Mouse (Mus musculus): ENCODE data around the gene Wdr86. TPM values are rescaled to one million over a fixed set of nuclear protein-coding genes. Genes with fewer than 3 reads are reported as not detected.
"Not testable (repeated sequence)": the region's sequence is repeated elsewhere in the genome, so short reads cannot be mapped to it uniquely, and the experiment has no call there.

Wdr86 gene
- polyA plus RNA-seq, 1 experiment from 2014 or later = 58.6 TPM

DNA sequence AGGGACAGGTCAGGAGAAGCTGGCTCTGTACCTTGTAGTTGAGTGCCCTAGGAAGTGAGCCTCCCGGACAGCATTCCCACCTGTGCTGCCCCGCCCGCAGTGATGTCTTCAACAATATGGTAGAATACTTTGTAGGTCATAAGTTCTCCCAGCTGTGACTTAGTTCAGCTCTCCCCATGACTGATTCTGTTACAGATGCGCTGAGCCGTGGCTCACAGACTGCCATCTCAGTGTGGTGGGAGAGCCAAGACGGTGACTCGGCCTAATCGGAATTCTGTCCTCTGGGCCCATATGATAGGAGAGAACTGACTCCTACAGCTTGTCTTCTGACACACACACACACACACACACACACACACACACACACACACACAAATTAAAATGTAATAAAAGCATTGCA, 25.9 kb downstream of the Wdr86 start:
- Histone ChIP-seq H3K27ac (replicated peaks) (no peak overlapping the region), H3K27me3 (replicated peaks; ENCODE audit: low read depth, poor library complexity, severe bottlenecking) (no peaks in the 10 kb centered on the region), H3K4me3 (no peak overlapping the region), H3K4me1 (no peaks in the 10 kb centered on the region), H3K36me3 (replicated peaks) (peaks cover 98% of the 10 kb centered on the region), H3K9me3 (no peaks in the 10 kb centered on the region)
- WGBS = 94% methylated on average over 8 of the region's 8 CpGs
- no peak for DNase-seq (ENCODE audit: low spot score)

GRCm38 (mm10) chr5:24701271-24701670, 29.3 kb downstream of the Wdr86 start:
- WGBS = 90% methylated on average over 3 of the region's 3 CpGs
- DNase-seq (ENCODE audit: low spot score) = no peak
- Histone ChIP-seq H3K27me3 (replicated peaks; ENCODE audit: low read depth, poor library complexity, severe bottlenecking) (no peaks in the 10 kb centered on the region), H3K36me3 (replicated peaks) (peaks cover 98% of the 10 kb centered on the region), H3K4me1 (no peaks in the 10 kb centered on the region), H3K4me3 (no peak overlapping the region), H3K9me3 (no peaks in the 10 kb centered on the region), H3K27ac (replicated peaks) (no peak overlapping the region)

DNA sequence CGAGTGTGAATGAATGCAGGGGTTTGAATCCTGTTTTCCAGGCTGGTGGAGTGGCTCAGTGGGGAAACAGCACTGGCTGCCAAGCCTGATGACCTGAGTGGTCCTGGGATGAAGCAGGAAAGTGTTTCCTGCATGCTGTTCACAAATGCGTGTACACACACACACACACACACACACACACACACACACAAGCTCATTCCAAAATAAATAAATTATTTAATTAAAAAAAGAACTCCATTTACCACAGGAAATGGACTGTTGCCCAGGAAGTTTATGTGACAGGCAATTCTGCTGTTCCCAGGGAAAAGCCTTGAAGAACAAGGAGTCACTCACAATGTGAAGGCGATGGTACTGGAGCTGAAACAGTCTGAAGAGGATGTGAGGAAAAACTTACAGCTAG, 33.8 kb downstream of the Wdr86 start:
- no peaks in the 10 kb centered on the region for H3K27me3 ChIP-seq (replicated peaks; ENCODE audit: low read depth, poor library complexity, severe bottlenecking)
- 82% methylated on average over 3 of the region's 3 CpGs for WGBS
- no peak for DNase-seq (ENCODE audit: low spot score)
- H3K27ac ChIP-seq (replicated peaks) = no peak overlapping the region
- H3K4me1 ChIP-seq = no peaks in the 10 kb centered on the region
- H3K4me3 ChIP-seq = no peak overlapping the region
- peaks cover 98% of the 10 kb centered on the region for H3K36me3 ChIP-seq (replicated peaks)
- H3K9me3 ChIP-seq = no peaks in the 10 kb centered on the region

GRCm38 (mm10) chr5:24687696-24688095, 42.8 kb downstream of the Wdr86 start:
- no peaks in the 10 kb centered on the region for H3K27me3 ChIP-seq (replicated peaks; ENCODE audit: low read depth, poor library complexity, severe bottlenecking)
- no peak overlapping the region for H3K4me3 ChIP-seq
- peaks cover 16% of the 10 kb centered on the region for H3K4me1 ChIP-seq
- H3K9me3 ChIP-seq = no peaks in the 10 kb centered on the region
- WGBS = 88% methylated on average over 1 of the region's 1 CpGs
- peaks cover 35% of the 10 kb centered on the region for H3K36me3 ChIP-seq (replicated peaks)
- no peak overlapping the region for H3K27ac ChIP-seq (replicated peaks)
- no peak for DNase-seq (ENCODE audit: low spot score)

- not testable (repeated sequence) for H3K27me3 ChIP-seq (replicated peaks; ENCODE audit: low read depth, poor library complexity, severe bottlenecking); H3K9me3 ChIP-seq; DNase-seq (ENCODE audit: low spot score); H3K27ac ChIP-seq (replicated peaks)
- peak overlapping the region; percentile 95 for H3K4me3 ChIP-seq
- 80% methylated on average over 16 of the region's 16 CpGs for WGBS
- H3K36me3 ChIP-seq (replicated peaks) = peaks cover 26% of the 10 kb centered on the region
- peaks cover 16% of the 10 kb centered on the region for H3K4me1 ChIP-seq
Observed at GRCm38 (mm10) chr5:24686671-24687420, 43.7 kb downstream of the Wdr86 start.

- 1% methylated on average over 15 of the region's 15 CpGs for WGBS
- Histone ChIP-seq H3K9me3 (no peaks in the 10 kb centered on the region), H3K4me3 (peak overlapping the region; percentile 95), H3K27ac (replicated peaks) (peak overlapping the region; percentile 93), H3K4me1 (peaks cover 16% of the 10 kb centered on the region), H3K27me3 (replicated peaks; ENCODE audit: low read depth, poor library complexity, severe bottlenecking) (no peaks in the 10 kb centered on the region), H3K36me3 (replicated peaks) (peaks cover 20% of the 10 kb centered on the region)
- no peak for DNase-seq (ENCODE audit: low spot score)
Observed at GRCm38 (mm10) chr5:24686176-24686575, 44.4 kb downstream of the Wdr86 start.

DNA sequence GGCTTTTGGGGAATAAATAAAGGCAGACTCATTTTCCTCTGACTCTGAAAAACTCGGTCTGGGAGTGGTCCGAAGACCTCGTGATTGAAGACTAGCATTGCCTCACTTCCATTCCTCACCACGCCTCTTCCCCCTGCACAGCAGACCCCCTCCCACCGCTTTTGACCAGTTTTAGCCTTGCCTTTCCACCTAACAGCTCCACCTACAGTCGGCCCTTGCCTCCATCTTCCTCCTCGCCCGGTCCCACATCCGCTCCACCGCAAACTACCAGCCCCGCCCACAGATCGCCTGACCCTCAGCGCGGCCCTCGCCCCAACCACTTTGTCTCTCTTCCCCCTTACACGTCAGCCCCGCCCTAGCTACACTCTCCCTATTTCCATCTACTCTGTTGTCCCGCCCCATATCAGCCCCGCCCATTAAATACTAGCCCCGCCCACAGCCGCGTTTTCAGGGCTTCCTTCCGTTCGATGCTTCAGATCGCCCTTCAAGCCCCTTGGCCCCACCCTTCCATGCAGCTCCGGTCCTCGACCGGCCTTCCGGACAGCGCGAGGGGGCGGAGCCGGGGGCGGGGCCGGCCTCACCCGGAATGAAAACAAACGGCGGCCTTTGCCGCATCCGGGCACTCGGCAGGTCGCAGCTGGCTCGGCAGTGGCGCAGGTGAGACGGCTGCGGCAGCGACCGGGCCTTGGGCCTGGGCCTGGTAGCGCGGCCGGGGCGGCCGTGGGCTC, 45.0 kb downstream of the Wdr86 start, which contains the start of gene Nub1:
Gene Nub1, plus strand, starts transcription at position 167 of the 728 bp plus-strand sequence.
- Histone ChIP-seq H3K4me1 (peaks cover 16% of the 10 kb centered on the region), H3K9me3 (no peaks in the 10 kb centered on the region), H3K36me3 (replicated peaks) (peaks cover 13% of the 10 kb centered on the region), H3K4me3 (peak within 1 kb of the TSS; percentile 95), H3K27me3 (replicated peaks; ENCODE audit: low read depth, poor library complexity, severe bottlenecking) (no peaks in the 10 kb centered on the region), H3K27ac (replicated peaks) (peak within 1 kb of the TSS; percentile 93)
- WGBS = under 1% methylated on average over 53 of the region's 53 CpGs
- DNase-seq (ENCODE audit: low spot score) = peak; percentile 100

GRCm38 (mm10) chr5:24684578-24685365, 45.8 kb downstream of the Wdr86 start:
- peak; percentile 48 for DNase-seq (ENCODE audit: low spot score)
- H3K36me3 ChIP-seq (replicated peaks) = peaks cover 6% of the 10 kb centered on the region
- peaks cover 16% of the 10 kb centered on the region for H3K4me1 ChIP-seq
- peak overlapping the region; percentile 93 for H3K27ac ChIP-seq (replicated peaks)
- WGBS = 29% methylated on average over 16 of the region's 16 CpGs
- peak overlapping the region; percentile 95 for H3K4me3 ChIP-seq
- H3K27me3 ChIP-seq (replicated peaks; ENCODE audit: low read depth, poor library complexity, severe bottlenecking) = no peaks in the 10 kb centered on the region
- H3K9me3 ChIP-seq = no peaks in the 10 kb centered on the region

DNA sequence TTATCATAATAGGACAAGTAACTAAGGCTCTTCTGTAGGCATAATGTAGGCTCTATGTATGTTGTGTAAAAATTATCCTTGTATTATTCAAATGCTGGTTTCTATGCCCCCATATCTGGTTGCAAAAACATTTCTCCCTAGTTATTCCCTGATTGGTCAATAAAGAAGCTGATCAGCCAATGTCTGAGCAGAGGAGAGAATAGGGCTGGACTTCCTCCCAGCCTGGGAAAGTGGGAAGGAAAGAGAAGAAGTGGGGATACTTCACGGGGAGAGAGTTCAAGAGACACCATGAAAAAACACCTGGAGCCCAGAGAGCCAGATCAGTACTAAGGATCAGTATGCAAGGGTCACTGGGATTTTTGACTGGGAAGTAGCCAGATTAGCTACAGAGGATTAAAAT, 49.1 kb downstream of the Wdr86 start:
- no peak overlapping the region for H3K4me3 ChIP-seq
- WGBS = 69% methylated on average over 1 of the region's 1 CpGs
- H3K36me3 ChIP-seq (replicated peaks) = no peaks in the 10 kb centered on the region
- H3K27ac ChIP-seq (replicated peaks) = no peak overlapping the region
- no peaks in the 10 kb centered on the region; the same call in 1 of the 2 replicates for H3K9me3 ChIP-seq
- H3K4me1 ChIP-seq = peaks cover 9% of the 10 kb centered on the region
- DNase-seq (ENCODE audit: low spot score) = no peak
- no peaks in the 10 kb centered on the region for H3K27me3 ChIP-seq (replicated peaks; ENCODE audit: low read depth, poor library complexity, severe bottlenecking)

DNA sequence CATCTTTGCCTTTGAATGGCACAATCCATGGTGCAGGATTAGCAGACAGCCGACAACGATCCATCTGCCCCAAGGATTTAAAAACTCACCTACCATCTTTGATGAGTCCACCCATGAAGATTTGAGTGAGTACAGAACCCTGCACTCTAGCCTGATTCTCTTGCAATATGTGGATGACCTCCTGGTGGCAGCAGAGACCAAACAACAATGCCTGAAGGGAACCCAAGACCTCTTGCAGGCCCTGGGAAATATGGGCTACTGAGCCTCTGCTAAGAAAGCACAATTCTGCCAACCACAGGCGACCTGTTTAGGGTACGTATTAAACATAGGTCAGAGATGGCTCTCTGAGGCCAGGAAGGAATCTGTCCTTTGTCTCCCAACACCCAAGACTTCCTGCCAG, 56.3 kb downstream of the Wdr86 start:
- Histone ChIP-seq H3K27ac (replicated peaks) (no peak overlapping the region), H3K4me3 (no peak overlapping the region), H3K9me3 (no peaks in the 10 kb centered on the region; the same call in 1 of the 2 replicates), H3K36me3 (replicated peaks) (no peaks in the 10 kb centered on the region), H3K4me1 (no peaks in the 10 kb centered on the region), H3K27me3 (replicated peaks; ENCODE audit: low read depth, poor library complexity, severe bottlenecking) (no peaks in the 10 kb centered on the region)
- 37% methylated on average over 4 of the region's 4 CpGs for WGBS
- peak; percentile 74 for DNase-seq (ENCODE audit: low spot score)

Measured in embryonic facial prominence, embryonic 10.5 days (tissue).